Comparison of ENCODE assay signal across 8 mouse cellular contexts in genomic region chr8:127178634-127179033, GRCm38 (mm10).
DNase-seq lines count a peak whose midpoint lies in the region; ATAC-seq and TF ChIP-seq lines count a peak whose summit lies in the region.
"Had no signal": no experiment of that assay in that cellular context is flagged by ENCODE, and none has a peak within 500 bp of the region (broad histone marks: within the 10 kb centered on the region; RNA-seq: fewer than 3 reads in every experiment).

No protein-coding gene starts in this region.

- no peak overlapping the region for H3K27ac ChIP-seq in thymus, adult 2 months (ENCODE audit: control insufficient read depth, insufficient read depth, low read length)
- H3K27ac ChIP-seq in forebrain, postnatal 0 days (ENCODE audit: low read depth, low read length) = no peak overlapping the region
- H3K27ac ChIP-seq: heart, embryonic 13.5 days had no signal

- peak; percentile 69 for ATAC-seq in forebrain, postnatal 0 days
- ATAC-seq in megakaryocyte progenitor cell, adult 5-6 weeks (replicated peaks; ENCODE audit: poor library complexity) = peak; percentile 88
- no peak for ATAC-seq in activated CD4-positive, CD25-positive, alpha-beta regulatory T cell, adult 4 months

- H3K9me3 ChIP-seq in forebrain, postnatal 0 days (ENCODE audit: low read length) = no peaks in the 10 kb centered on the region
- H3K9me3 ChIP-seq: heart, embryonic 13.5 days had no signal

- DNase-seq in thymus, adult 2 months = peak; percentile 5
- no peak for DNase-seq in thymus, postnatal 25 days
- DNase-seq in c-Kit-positive CD71-positive TER-119-positive erythroid progenitor cells, embryonic 14.5 days (ENCODE audit: low spot score) = peak; percentile 25
- DNase-seq in forebrain, postnatal 0 days = peak; percentile 85
- peak; percentile 36 to 61 for DNase-seq in kidney, postnatal 4 days

- H3K4me3 ChIP-seq in thymus, adult 2 months (ENCODE audit: control insufficient read depth, insufficient read depth, low read length) = no peak overlapping the region
- no peak overlapping the region for H3K4me3 ChIP-seq in forebrain, postnatal 0 days (ENCODE audit: low read depth, low read length)
- H3K4me3 ChIP-seq: heart, embryonic 13.5 days had no signal

- no peaks in the 10 kb centered on the region for H3K4me1 ChIP-seq in thymus, adult 2 months (replicated peaks; ENCODE audit: control insufficient read depth, insufficient read depth, low read length)
- no peaks in the 10 kb centered on the region for H3K4me1 ChIP-seq in forebrain, postnatal 0 days (ENCODE audit: insufficient read depth)

- H3K9ac ChIP-seq in forebrain, postnatal 0 days = no peak overlapping the region
- H3K9ac ChIP-seq: heart, embryonic 13.5 days had no signal

- no peak overlapping the region for H3K4me2 ChIP-seq in forebrain, postnatal 0 days (ENCODE audit: low read depth)
- H3K4me2 ChIP-seq: heart, embryonic 13.5 days had no signal

- TF ChIP-seq CTCF in thymus, adult 2 months (IDR thresholded peaks at IDR 0.05; ENCODE audit: borderline replicate concordance, control insufficient read depth, extremely low read depth, insufficient read depth, low read length, poor library complexity) = no peak
- TF ChIP-seq CTCF in forebrain, postnatal 0 days (IDR thresholded peaks at IDR 0.05; ENCODE audit: low read depth) = peak; percentile 78

- no peaks in the 10 kb centered on the region for H3K27me3 ChIP-seq in thymus, adult 2 months (ENCODE audit: control insufficient read depth, insufficient read depth, low read length)
- no peaks in the 10 kb centered on the region for H3K27me3 ChIP-seq in forebrain, postnatal 0 days (ENCODE audit: insufficient read depth, low read length)
- H3K27me3 ChIP-seq: heart, embryonic 13.5 days had no signal

- TF ChIP-seq POLR2A in thymus, adult 2 months (IDR thresholded peaks at IDR 0.05; ENCODE audit: control insufficient read depth, extremely low read depth, insufficient read depth, low read length, poor library complexity) = no peak

- no peaks in the 10 kb centered on the region for H3K36me3 ChIP-seq in thymus, adult 2 months (ENCODE audit: control insufficient read depth, insufficient read depth, low read length)
- H3K36me3 ChIP-seq in forebrain, postnatal 0 days (ENCODE audit: insufficient read depth) = no peaks in the 10 kb centered on the region
- H3K36me3 ChIP-seq: heart, embryonic 13.5 days had no signal

- 48% methylated on average over 4 of the region's 4 CpGs for WGBS in thymus, adult 2 months
- 56% methylated on average over 4 of the region's 4 CpGs for WGBS in forebrain, postnatal 0 days
